ENCODE assay signal across 8 mouse cellular contexts in the genomic region with DNA sequence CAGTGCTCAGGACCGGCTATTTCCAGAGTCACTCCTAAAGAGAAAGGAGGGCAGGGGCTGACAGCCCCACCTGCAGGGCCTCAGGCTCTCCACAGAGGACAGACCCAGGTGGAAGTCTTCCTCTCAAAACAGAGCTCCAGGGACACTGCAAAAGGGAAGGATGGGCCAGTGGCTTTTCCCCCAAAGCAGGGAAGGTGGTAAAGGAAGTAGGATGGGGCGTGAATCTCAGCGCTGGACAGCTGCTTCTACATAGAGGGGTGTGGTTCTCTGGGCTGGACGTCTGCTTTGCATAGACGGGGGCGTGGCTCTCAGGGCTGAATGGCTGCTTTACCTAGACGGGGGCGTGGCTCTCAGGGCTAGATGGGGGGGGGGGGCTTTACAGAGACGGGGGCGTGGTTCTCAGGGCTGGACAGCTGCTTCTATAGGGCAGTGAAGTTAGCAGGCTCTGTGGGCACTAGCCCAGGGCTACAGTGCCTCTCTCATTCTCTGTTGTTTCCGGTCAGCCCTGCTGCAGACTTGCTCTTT. TPM values are rescaled to one million over a fixed set of nuclear protein-coding genes. Genes with fewer than 3 reads are reported as not detected.
A peak's percentile ranks its signal among the peaks of the same experiment; 100 is the strongest.
DNase-seq lines count a peak whose midpoint lies in the region; ATAC-seq and TF ChIP-seq lines count a peak whose summit lies in the region.
"Had no signal": no experiment of that assay in that cellular context is flagged by ENCODE, and none has a peak within 500 bp of the region (broad histone marks: within the 10 kb centered on the region; RNA-seq: fewer than 3 reads in every experiment).

No protein-coding gene starts in this region.

- peak; percentile 51 for TF ChIP-seq POLR2A in myocyte (IDR thresholded peaks at IDR 0.05; ENCODE audit: insufficient read length, low read depth)

- no peak overlapping the region for H3ac ChIP-seq in myocyte (ENCODE audit: control insufficient read depth, insufficient read length)

- peak; percentile 61; the same call in 1 of the 2 replicates for ATAC-seq in forebrain, embryonic 14.5 days
- peak; percentile 55; the same call in 1 of the 2 replicates for ATAC-seq in limb, embryonic 13.5 days (ENCODE audit: low FRiP score, low read depth)

- WGBS in forebrain, embryonic 14.5 days: 9% methylated on average over 11 of the region's 11 CpGs
- 5% methylated on average over 11 of the region's 11 CpGs for WGBS in limb, embryonic 13.5 days

- H3K9ac ChIP-seq in ES-E14 (ENCODE audit: insufficient read depth, low read depth, low read length, poor library complexity, severe bottlenecking): no peak overlapping the region
- no peak overlapping the region for H3K9ac ChIP-seq in forebrain, embryonic 14.5 days (ENCODE audit: low read length)
- no peak overlapping the region for H3K9ac ChIP-seq in limb, embryonic 13.5 days
- H3K9ac ChIP-seq: embryonic facial prominence, embryonic 13.5 days had no signal

- peaks cover 16% of the 10 kb centered on the region for H3K27me3 ChIP-seq in forebrain, embryonic 14.5 days (replicated peaks; ENCODE audit: control insufficient read depth, insufficient read depth, low read length)
- H3K27me3 ChIP-seq in limb, embryonic 13.5 days: peaks cover 28% of the 10 kb centered on the region
- H3K27me3 ChIP-seq in myocyte (ENCODE audit: control insufficient read depth, insufficient read depth, insufficient read length): no peaks in the 10 kb centered on the region

- H3K36me3 ChIP-seq in ES-E14 (ENCODE audit: control insufficient read depth, insufficient read depth, low read length, poor library complexity, severe bottlenecking) (no peaks in the 10 kb centered on the region), myocyte (ENCODE audit: control insufficient read depth, insufficient read depth) (no peaks in the 10 kb centered on the region)
- H3K36me3 ChIP-seq in forebrain, embryonic 14.5 days (ENCODE audit: control insufficient read depth, insufficient read depth, low read length): no peaks in the 10 kb centered on the region
- no peaks in the 10 kb centered on the region for H3K36me3 ChIP-seq in limb, embryonic 13.5 days
- H3K36me3 ChIP-seq: embryonic facial prominence, embryonic 13.5 days had no signal

- H3K4me3 ChIP-seq in ES-E14 (ENCODE audit: insufficient read depth in 1 of 2, low read depth in 1 of 2, low read length in 2 of 2, poor library complexity in 1 of 2, severe bottlenecking in 1 of 2) (no peak overlapping the region), myocyte (peak overlapping the region; percentile 43)
- no peak overlapping the region for H3K4me3 ChIP-seq in forebrain, embryonic 14.5 days (ENCODE audit: low read depth, low read length)
- no peak overlapping the region for H3K4me3 ChIP-seq in limb, embryonic 13.5 days
- H3K4me3 ChIP-seq: embryonic facial prominence, embryonic 13.5 days had no signal

- H3K4me2 ChIP-seq in forebrain, embryonic 14.5 days (ENCODE audit: low read length): no peak overlapping the region
- peak overlapping the region; percentile 31 for H3K4me2 ChIP-seq in limb, embryonic 13.5 days (replicated peaks)
- H3K4me2 ChIP-seq in myocyte (ENCODE audit: low read depth): peak overlapping the region; percentile 65
- H3K4me2 ChIP-seq: embryonic facial prominence, embryonic 13.5 days had no signal

- peaks cover 0 to 9% of the 10 kb centered on the region in 2 experiments; a peak in 1 of 4 replicates for H3K4me1 ChIP-seq in ES-E14 (ENCODE audit: control insufficient read depth in 2 of 2, insufficient read depth in 2 of 2, low read length in 2 of 2, poor library complexity in 1 of 2)
- H3K4me1 ChIP-seq in forebrain, embryonic 14.5 days (ENCODE audit: control insufficient read depth, insufficient read depth, low read length): peaks cover 3% of the 10 kb centered on the region; the same call in 1 of the 2 replicates
- peaks cover 2% of the 10 kb centered on the region for H3K4me1 ChIP-seq in limb, embryonic 13.5 days

- no peaks in the 10 kb centered on the region for H3K79me2 ChIP-seq in myocyte (ENCODE audit: control insufficient read depth, insufficient read depth)

- DNase-seq in 3134 (ENCODE audit: extremely low read depth, insufficient read length, low spot score) (peak; percentile 86), ES-E14 (ENCODE audit: low read depth, low spot score) (peak; percentile 49)
- peak; percentile 39 for DNase-seq in forebrain, embryonic 14.5 days (ENCODE audit: low spot score)
- no peak for DNase-seq in thymus, postnatal 4 days
- no peak for DNase-seq in layer of hippocampus, adult 18-20 months (ENCODE audit: low spot score in 2 of 2)

- no peaks in the 10 kb centered on the region for H3K9me3 ChIP-seq in ES-E14 (ENCODE audit: control insufficient read depth, insufficient read depth, low read depth, low read length)
- H3K9me3 ChIP-seq in forebrain, embryonic 14.5 days (replicated peaks; ENCODE audit: control insufficient read depth, low read length): no peaks in the 10 kb centered on the region
- H3K9me3 ChIP-seq in limb, embryonic 13.5 days: no peaks in the 10 kb centered on the region
- H3K9me3 ChIP-seq: embryonic facial prominence, embryonic 13.5 days had no signal

- no peak overlapping the region for H3K27ac ChIP-seq in ES-E14 (ENCODE audit: insufficient read depth, low read depth, low read length, poor library complexity, severe bottlenecking)
- no peak overlapping the region for H3K27ac ChIP-seq in forebrain, embryonic 14.5 days (ENCODE audit: low read depth, low read length)
- H3K27ac ChIP-seq in limb, embryonic 13.5 days: no peak overlapping the region
- H3K27ac ChIP-seq: embryonic facial prominence, embryonic 13.5 days had no signal

- in situ Hi-C loops in ES-E14 (cut with MboI; ENCODE audit: low sequenced_read_pairs in 2 of 2, unreplicated experiment in 2 of 2): loop anchor here in 1 of 2 experiments (5.0 to 10.0 kb wide), 2 partner anchors 54 to 176 kb away; a partner anchor contains a TSS

TF ChIP-seq in ES-E14, 5 proteins besides CTCF, POLR2A, EP300 and RAD21:
- TF ChIP-seq ZC3H11A (IDR thresholded peaks at IDR 0.05; ENCODE audit: borderline replicate concordance, low read depth, low read length) (no peak), CHD2 (IDR thresholded peaks at IDR 0.05; ENCODE audit: low read depth, low read length) (no peak), ZNF384 (IDR thresholded peaks at IDR 0.05; ENCODE audit: low read depth, low read length) (no peak), MAFK (IDR thresholded peaks at IDR 0.05; ENCODE audit: insufficient read depth, low read depth, low read length) (no peak), HCFC1 (IDR thresholded peaks at IDR 0.05; ENCODE audit: borderline replicate concordance, insufficient read depth, low read length) (no peak)

TF ChIP-seq in myocyte, 11 proteins besides CTCF, POLR2A, EP300 and RAD21:
- no peak for TF ChIP-seq TCF12 (IDR thresholded peaks at IDR 0.05; ENCODE audit: insufficient read depth, poor library complexity, severe bottlenecking)
- TF ChIP-seq MYOG (IDR thresholded peaks at IDR 0.05; ENCODE audit: control insufficient read depth in 1 of 3, insufficient read depth in 1 of 3, insufficient read length in 2 of 3, low read depth in 2 of 3): peak in 2 of 3 experiments; percentile 78 to 82
- no peak for TF ChIP-seq TCF3 (IDR thresholded peaks at IDR 0.05; ENCODE audit: insufficient read length, low read depth)
- TF ChIP-seq E2F4 (IDR thresholded peaks at IDR 0.05; ENCODE audit: insufficient read depth): no peak
- no peak for TF ChIP-seq MAX (IDR thresholded peaks at IDR 0.05; ENCODE audit: low read depth)
- TF ChIP-seq USF1 (IDR thresholded peaks at IDR 0.05; ENCODE audit: low read depth): no peak
- TF ChIP-seq SRF (IDR thresholded peaks at IDR 0.05; ENCODE audit: control insufficient read depth, insufficient read length, low read depth): no peak
- peak; percentile 85 for TF ChIP-seq POLR2AphosphoS2 (IDR thresholded peaks at IDR 0.05; ENCODE audit: insufficient read length, low read depth)
- peak in 2 of 3 experiments; percentile 64 to 79 for TF ChIP-seq MYOD1 (IDR thresholded peaks at IDR 0.05; ENCODE audit: control insufficient read depth in 1 of 3, insufficient read length in 2 of 3, low read depth in 2 of 3)
- TF ChIP-seq CEBPB (IDR thresholded peaks at IDR 0.05; ENCODE audit: insufficient read depth, poor library complexity, severe bottlenecking): no peak
- peak; percentile 61 for TF ChIP-seq REST (IDR thresholded peaks at IDR 0.05; ENCODE audit: insufficient read depth, insufficient read length)

RNA-seq across cellular contexts. Expression of a gene that starts 3.1 kb away (rescaled TPM):
- 1.3 and 1.5 TPM in 2 replicates for total RNA-seq in ES-E14 (2012; rRNA removed)
- 0.04 and 0.06 TPM in 2 replicates for polyA plus RNA-seq in forebrain, embryonic 14.5 days (2014; fragmentation: Nextera tagmentation; extraction: Ambion mirVana)
- polyA plus RNA-seq in limb, embryonic 13.5 days (2015; fragmentation: Nextera tagmentation; extraction: Ambion mirVana): 85.0 and 101 TPM in 2 replicates
- 876 TPM for polyA plus RNA-seq in myocyte (2012; fragmentation: generic; extraction: Trizol)
- total RNA-seq in layer of hippocampus, adult 18-20 months (2021): under 1 TPM; 0.57 to 0.61 TPM

RNA-seq across cellular contexts. Expression of a gene that starts 28.7 kb away (rescaled TPM):
- 33.6 and 35.9 TPM in 2 replicates for total RNA-seq in ES-E14 (2012; rRNA removed)
- 9.3 and 10.3 TPM in 2 replicates for polyA plus RNA-seq in forebrain, embryonic 14.5 days (2014; fragmentation: Nextera tagmentation; extraction: Ambion mirVana)
- 20.0 and 21.3 TPM in 2 replicates for polyA plus RNA-seq in limb, embryonic 13.5 days (2015; fragmentation: Nextera tagmentation; extraction: Ambion mirVana)
- polyA plus RNA-seq in myocyte (2012; fragmentation: generic; extraction: Trizol): 14.7 TPM
- 10 to 100 TPM; 10.3 TPM for total RNA-seq in layer of hippocampus, adult 18-20 months (2021)

RNA-seq across cellular contexts. Expression of a gene that starts 28.8 kb away (rescaled TPM):
- 25.4 and 27.3 TPM in 2 replicates for total RNA-seq in ES-E14 (2012; rRNA removed)
- 35.4 and 38.8 TPM in 2 replicates for polyA plus RNA-seq in forebrain, embryonic 14.5 days (2014; fragmentation: Nextera tagmentation; extraction: Ambion mirVana)
- polyA plus RNA-seq in limb, embryonic 13.5 days (2015; fragmentation: Nextera tagmentation; extraction: Ambion mirVana): 34.8 and 36.5 TPM in 2 replicates
- 13.1 TPM for polyA plus RNA-seq in myocyte (2012; fragmentation: generic; extraction: Trizol)
- total RNA-seq in layer of hippocampus, adult 18-20 months (2021): 10 to 100 TPM; 21.1 to 23.0 TPM

RNA-seq across cellular contexts. Expression of a gene that starts 56.2 kb away (rescaled TPM):
- 1.6 and 2.3 TPM in 2 replicates for total RNA-seq in ES-E14 (2012; rRNA removed)
- polyA plus RNA-seq in forebrain, embryonic 14.5 days (2014; fragmentation: Nextera tagmentation; extraction: Ambion mirVana): 0.36 and 0.62 TPM in 2 replicates
- polyA plus RNA-seq in limb, embryonic 13.5 days (2015; fragmentation: Nextera tagmentation; extraction: Ambion mirVana): 1.6 and 2.1 TPM in 2 replicates
- 0.70 TPM for polyA plus RNA-seq in myocyte (2012; fragmentation: generic; extraction: Trizol)
- total RNA-seq in layer of hippocampus, adult 18-20 months (2021): under 1 TPM; 0.61 to 0.67 TPM

Comparison
In these comparisons a context has a peak if more than half of its experiments do, and no peak if none do; other contexts are left out.
1. DNase-seq: peak in 3134 (single experiment), ES-E14 (single experiment) and forebrain, embryonic 14.5 days (single experiment); none in thymus, postnatal 4 days (single experiment) and layer of hippocampus, adult 18-20 months (0 of 2).
2. RNA of a gene that starts 3.1 kb away (polyA plus RNA-seq): 876 TPM in myocyte (single experiment) and 85.0 to 101 TPM in limb, embryonic 13.5 days; 0.04 to 0.06 TPM in forebrain, embryonic 14.5 days; every median in the first group is over 10 times any median in the second.